Mouse (Mus musculus): ENCODE measurements around the gene Mex3b.
A peak's percentile ranks its signal among the peaks of the same experiment; 100 is the strongest.

The Mex3b gene

DNA sequence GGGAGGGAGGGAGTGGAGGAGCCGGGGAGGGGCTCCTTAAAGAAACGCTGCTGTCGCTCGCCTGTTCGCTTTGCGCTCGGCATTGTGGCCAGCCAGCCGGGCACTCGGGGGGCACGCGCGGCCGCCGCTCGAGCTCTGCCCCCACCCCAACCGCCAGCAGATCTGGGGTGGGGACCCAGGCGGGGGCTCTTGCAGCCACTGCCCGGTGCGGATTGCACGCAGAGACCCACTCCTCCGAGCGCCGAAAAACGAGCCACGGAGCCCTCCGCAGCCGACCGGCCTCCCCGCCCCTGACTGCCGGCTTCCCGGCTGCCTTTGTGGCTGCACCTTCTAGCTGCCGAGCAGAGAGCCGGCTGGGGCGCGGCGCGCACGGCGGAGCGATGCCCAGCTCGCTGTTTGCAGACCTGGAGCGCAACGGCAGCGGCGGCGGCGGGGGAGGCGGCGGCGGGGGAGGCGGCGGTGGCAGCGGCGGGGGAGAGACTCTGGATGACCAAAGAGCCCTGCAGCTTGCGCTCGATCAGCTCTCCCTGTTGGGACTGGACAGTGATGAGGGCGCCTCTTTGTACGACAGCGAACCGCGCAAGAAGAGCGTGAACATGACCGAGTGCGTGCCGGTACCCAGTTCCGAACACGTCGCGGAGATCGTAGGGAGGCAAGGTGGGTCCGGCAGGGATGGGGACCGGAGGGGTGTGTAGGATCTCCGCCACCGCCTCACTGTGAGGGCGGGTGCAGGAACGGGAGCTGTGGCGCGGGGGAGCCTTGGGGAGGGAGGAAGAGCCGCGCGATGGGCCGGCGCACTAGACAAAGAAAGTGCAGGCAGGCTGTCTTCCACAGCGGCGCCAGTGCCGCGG lies at the start of gene Mex3b:
Gene Mex3b, plus strand, starts transcription at position 63 of the 851 bp plus-strand sequence.
- peak; percentile 72 for DNase-seq

- no peak for DNase-seq
Measured at GRCm38 (mm10) chr7:82819541-82819940, 47.6 kb upstream of the Mex3b start.

DNA sequence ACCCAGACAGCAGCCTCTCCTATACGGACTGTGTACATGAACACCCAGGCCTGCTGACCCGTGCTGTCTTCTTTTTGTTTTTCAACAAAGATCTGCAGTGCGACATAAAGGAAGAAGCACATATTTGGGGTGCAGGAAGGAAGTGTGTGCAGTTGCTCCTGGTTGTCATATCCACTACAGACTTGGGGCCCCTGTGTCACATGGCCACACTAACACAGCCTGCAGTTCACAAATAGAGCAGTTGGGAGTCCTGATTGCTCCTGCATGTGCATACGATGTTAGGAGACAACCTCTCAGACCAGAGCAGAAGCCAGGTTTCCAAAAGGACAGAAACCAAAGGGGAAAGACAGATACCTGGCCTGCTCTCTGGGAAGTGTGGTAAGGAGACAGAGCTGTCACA lies 46.5 kb upstream of the Mex3b start:
- DNase-seq, result no peak

DNA sequence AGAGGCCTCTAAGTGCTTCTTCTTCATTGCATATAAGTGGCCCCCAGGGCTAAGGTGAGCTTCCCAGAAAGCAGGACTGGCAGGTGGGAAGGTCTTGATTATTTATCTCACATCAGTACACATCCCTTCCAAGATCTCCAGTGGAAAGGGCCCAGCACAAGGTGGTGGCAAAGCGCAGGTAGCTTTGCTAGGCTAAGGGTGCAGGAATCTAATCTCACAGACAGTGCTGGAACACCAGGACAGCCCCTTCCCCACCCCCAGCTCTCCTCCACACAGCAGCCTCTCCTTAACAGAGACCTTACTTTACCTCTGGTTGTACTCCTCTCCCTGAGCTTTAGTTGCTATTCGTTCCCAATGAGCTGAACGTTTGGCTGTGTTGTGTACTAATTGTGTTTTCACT lies 45.6 kb upstream of the Mex3b start:
- no peak for DNase-seq

- DNase-seq, result no peak
Measured at GRCm38 (mm10) chr7:82822528-82822927, 44.6 kb upstream of the Mex3b start.

DNA sequence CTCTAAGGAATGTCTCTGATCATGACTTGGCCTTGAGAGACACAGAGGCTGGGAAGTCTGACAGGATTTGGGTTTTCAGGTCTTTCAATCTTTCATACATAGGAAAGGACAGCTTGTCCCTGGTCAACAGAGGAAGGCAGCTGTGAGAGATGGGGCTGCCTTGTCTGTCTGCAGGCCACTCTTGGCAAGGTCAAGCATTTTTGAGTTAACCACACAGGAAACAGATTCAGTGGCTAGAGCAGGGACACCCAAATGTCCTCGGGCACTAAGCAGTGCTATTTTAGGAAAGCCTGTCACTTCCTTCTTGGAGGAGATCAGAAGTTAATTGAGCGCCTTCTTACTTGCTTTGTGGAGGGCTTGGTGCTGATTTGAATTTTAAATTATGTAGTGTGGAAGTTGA lies 38.9 kb upstream of the Mex3b start:
- DNase-seq, result no peak

GRCm38 (mm10) chr7:82829516-82829915 lies 37.6 kb upstream of the Mex3b start:
- no peak for DNase-seq

GRCm38 (mm10) chr7:82834471-82834870 lies 32.7 kb upstream of the Mex3b start:
- no peak for DNase-seq

GRCm38 (mm10) chr7:82838414-82838813 lies 28.7 kb upstream of the Mex3b start:
- no peak for DNase-seq

DNA sequence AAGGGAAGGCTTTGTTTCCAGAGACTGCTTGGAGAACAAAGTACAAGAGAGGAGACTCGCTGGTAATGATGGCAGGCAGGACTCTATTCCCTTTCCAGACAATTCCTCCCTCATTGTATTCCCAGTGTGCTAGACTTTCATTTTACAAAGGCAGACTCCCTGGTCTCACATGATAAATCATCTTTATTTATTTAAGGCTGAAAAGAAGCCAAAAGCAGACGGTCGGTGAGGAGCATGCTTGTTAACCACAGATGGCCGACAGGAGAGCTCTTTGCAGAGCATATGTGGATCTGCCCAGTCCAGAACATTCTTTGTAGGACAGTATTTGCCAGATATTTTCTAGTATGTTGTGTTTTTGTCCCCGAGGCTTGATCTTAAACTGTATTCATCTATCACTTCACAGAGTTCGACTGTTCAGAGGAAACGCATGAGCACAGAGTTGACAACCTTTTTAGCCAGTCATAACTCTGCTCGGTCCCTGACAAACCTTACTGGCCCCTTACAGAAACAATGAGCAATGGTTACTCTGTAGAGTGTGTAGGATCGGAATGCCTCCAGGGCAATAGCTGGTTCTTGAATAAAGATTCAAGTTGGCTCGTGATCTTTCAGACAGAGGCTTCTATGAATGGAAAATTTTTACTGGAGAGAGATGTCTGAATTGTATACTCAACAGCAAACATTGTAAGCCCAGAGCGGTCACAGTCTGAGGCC lies 28.0 kb upstream of the Mex3b start:
- DNase-seq, result no peak

DNA sequence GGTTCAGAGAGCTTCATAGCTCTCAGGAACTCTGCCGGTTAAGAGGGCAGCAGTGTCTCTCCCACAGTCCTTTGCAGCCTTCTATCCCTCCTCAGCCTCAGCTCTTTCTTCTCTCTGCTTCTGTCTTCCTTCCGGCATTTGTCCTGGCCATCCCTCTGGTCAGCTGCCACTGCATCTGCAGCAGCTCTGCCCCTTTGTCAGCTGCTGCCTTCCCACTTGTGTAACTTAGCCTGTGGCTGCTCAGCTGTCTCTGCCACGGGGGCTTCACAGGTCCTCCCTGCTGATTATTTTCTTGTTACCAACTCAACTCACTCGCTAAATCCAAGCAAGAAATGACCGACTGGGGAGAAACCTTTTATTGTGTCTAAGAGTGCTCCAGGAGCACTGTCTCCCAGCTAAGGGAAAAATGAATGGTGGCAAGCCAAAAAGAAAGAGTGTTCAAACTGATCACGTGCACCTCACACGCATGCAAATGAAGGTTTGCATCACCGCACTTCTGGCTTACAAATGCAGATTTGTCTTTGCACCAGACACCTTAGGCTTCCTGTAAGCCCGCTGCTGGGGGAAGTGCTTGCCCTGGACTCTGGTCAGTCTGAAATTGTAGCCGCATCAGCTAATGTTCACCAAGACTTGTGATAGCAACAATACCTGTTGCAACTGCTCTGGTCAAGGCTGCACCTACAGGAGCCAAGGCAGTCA lies 24.8 kb upstream of the Mex3b start:
- no peak for DNase-seq

DNA sequence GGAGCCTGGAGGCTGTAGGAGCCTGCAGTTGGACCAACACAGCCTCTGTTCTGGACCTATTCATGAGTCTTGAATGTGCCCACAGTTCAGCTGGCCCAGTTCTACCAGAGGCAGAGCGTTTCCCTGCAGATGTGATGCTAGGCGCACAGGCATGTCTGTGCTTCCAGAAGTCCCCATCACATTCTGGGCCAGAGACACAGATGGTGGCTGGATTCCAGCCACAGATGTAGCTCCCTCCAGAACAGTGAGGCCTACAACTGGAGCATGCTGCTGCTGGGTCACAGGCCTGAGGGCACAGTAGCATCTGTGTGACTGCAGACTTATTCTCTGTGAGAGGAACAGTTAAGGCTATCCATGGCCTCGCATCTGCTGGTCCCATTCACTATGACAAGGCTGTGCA lies 16.4 kb upstream of the Mex3b start:
- DNase-seq, result no peak

- DNase-seq, result no peak
Measured at GRCm38 (mm10) chr7:82851670-82852069, 15.5 kb upstream of the Mex3b start.

DNA sequence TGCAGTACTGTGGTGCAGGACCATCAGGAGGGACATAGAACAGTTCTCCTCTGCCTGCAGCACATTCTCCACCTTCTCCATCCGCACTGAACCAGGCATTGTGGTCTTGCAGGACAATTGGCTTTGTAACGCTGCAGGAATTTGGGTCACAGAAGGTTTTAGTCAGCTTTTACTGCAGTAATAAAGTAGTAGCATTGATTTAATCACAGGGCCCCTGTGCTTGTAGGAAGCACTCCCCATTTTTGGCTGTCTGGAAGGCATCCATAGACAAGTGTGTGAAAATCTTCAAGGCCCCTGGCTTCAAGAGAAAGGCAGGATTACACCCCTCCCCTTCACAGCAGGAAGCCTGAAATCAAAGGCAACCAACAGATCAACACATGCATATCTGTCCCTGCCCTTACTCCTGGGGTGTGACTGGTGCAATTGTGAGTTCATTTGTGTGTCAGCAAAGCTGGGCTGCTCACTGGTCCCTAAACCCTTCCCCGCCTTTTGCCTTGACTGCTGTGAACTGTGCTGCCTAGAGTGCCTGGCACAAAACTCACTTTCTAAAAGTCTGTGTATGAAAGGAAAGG lies 12.9 kb upstream of the Mex3b start:
- DNase-seq, result no peak

DNA sequence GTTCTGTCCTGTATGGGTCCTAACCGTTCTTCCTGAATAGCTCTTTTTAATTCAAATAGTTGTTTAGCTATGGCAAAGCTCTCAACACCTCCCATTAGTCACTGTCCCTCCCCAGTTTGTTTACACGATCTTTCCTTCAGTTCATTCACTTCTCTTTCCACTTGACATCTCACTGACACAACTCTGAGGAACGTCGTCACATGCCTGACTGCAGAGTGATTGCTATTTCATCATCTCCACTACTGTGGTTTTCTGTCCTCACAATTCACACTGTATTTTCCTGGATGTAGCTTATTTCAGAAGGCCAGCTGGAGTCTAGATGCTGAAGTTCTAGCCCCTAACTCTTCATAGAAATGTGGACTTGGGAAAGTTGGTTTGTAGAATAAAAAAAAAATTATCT lies 8.5 kb upstream of the Mex3b start:
- DNase-seq, result no peak

DNA sequence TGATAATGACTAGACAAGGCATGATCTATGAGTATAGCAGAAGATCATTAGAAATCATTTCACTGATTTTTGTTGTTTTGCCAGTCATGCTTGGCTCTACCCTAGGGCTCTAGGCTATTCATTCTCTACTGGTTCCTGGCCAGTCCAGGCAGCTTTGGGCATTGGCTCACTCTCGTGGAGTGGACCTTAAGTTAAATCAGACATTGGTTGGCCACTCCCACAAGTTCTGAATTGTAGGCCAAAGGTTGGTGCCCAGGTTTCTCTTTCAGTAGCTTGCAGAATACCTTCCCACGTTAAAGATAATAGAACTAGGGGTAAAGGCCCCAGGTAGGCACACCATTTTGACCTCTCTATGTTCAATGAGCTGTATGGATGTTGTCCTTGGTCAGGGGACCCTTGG lies 6.5 kb upstream of the Mex3b start:
- no peak for DNase-seq

GRCm38 (mm10) chr7:82863341-82863740 lies 3.8 kb upstream of the Mex3b start:
- DNase-seq, result no peak

DNA sequence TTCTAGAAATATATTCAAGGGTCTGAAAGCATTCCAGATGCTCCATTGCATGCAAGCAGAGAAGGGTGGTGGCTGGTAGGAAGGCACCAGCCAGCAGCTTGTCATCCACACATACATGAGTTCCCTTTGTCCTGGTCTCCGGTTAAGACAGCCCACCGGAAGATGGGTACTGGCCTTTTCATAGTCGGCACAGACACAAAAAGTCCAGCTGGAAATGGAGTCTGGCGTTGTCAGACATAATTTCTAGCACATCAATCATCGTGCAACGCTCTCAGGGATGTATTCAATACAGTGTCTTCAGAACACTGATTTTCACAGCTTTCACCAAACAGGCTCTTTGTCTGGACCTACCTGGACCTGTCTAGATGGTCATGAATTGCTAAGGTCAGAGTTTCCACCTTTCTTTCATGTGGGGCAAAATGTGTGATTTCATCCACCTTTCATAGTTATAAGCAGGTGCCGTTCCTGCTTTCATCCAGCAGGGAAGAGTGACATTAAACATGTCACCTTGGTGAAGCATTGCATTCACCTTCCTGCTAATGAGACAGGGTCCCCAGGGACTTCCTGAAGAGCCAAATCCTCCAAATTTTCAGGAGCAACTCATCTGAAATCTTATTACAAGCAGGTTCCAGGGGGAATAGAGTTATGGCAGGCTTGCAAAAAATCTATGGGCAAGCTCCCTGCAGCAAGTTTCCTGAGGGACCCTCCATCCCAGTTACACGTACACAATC lies 2.7 kb upstream of the Mex3b start:
- DNase-seq, result no peak

- no peak for DNase-seq
Measured at GRCm38 (mm10) chr7:82864991-82865771, 2.0 kb upstream of the Mex3b start.

DNA sequence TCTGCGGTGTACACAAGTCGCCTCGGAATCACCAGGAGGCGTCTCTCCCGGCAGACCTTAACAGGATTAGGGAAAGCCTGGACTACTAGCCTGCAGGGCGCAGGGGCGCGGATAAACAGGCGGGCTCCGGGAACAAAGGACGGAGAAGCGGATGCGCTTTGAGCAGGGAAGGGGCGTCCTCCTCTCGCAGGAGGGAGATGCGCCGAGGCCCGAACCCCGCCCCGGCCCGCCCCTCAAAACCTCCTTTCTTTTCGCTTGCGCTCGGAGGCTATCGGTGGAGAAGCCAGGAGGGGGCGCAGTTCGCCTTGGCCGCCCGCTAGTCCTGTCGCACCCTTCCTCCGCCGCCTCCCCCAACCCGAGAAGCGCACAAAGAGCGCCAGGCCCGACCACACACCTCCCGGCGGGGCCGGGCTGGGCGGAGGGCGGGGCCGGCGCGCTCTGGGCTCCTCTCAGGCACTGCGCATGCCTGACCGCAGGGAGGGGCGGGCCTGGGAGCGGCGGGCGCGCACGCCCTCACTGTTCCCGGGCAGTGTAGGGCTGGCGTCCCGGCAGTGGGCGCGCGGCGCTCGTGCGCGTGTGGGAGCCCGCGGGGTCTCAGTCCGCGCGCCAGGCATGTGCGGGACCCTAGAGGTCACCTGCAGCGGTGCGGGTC lies 1.2 kb upstream of the Mex3b start:
- DNase-seq, result peak; percentile 99

Data from right cerebral cortex, postnatal 14 days (tissue).